9 mouse cellular contexts compared by ENCODE assay signal in genomic region chr16:25041855-25042529, GRCm38 (mm10).
DNase-seq lines count a peak whose midpoint lies in the region; ATAC-seq and TF ChIP-seq lines count a peak whose summit lies in the region.
"Had no signal": no experiment of that assay in that cellular context is flagged by ENCODE, and none has a peak within 500 bp of the region (broad histone marks: within the 10 kb centered on the region; RNA-seq: fewer than 3 reads in every experiment).

No protein-coding gene starts in this region.

- TF ChIP-seq EP300 in lung, postnatal 0 days (IDR thresholded peaks at IDR 0.05): no peak
- TF ChIP-seq EP300 in liver, postnatal 0 days (IDR thresholded peaks at IDR 0.05; ENCODE audit: low read depth): no peak

- peak; percentile 83 for ATAC-seq in kidney, embryonic 16.5 days (ENCODE audit: low FRiP score, low TSS enrichment)
- ATAC-seq in embryonic facial prominence, embryonic 14.5 days (ENCODE audit: low read depth): peak; percentile 53
- peak; percentile 63 for ATAC-seq in lung, postnatal 0 days
- ATAC-seq in liver, postnatal 0 days: no peak

- no peaks in the 10 kb centered on the region for H3K36me3 ChIP-seq in kidney, embryonic 16.5 days (ENCODE audit: insufficient read depth, low read length)
- no peaks in the 10 kb centered on the region for H3K36me3 ChIP-seq in embryonic facial prominence, embryonic 14.5 days (ENCODE audit: control insufficient read depth, insufficient read depth, low read length)
- H3K36me3 ChIP-seq in lung, postnatal 0 days (ENCODE audit: insufficient read depth, low read length): no peaks in the 10 kb centered on the region
- H3K36me3 ChIP-seq in liver, postnatal 0 days (replicated peaks; ENCODE audit: insufficient read depth, low read length): no peaks in the 10 kb centered on the region
- H3K36me3 ChIP-seq: hindbrain, embryonic 12.5 days had no signal

- H3K9me3 ChIP-seq in kidney, embryonic 16.5 days (ENCODE audit: low read length): no peaks in the 10 kb centered on the region
- no peaks in the 10 kb centered on the region for H3K9me3 ChIP-seq in embryonic facial prominence, embryonic 14.5 days (ENCODE audit: control insufficient read depth, low read length)
- no peaks in the 10 kb centered on the region for H3K9me3 ChIP-seq in lung, postnatal 0 days (ENCODE audit: low read length)
- H3K9me3 ChIP-seq in liver, postnatal 0 days (ENCODE audit: low read length): no peaks in the 10 kb centered on the region
- H3K9me3 ChIP-seq: hindbrain, embryonic 12.5 days had no signal

- WGBS in kidney, embryonic 16.5 days: 20% methylated on average over 5 of the region's 5 CpGs
- 38% methylated on average over 5 of the region's 5 CpGs for WGBS in embryonic facial prominence, embryonic 14.5 days
- WGBS in lung, postnatal 0 days: 48% methylated on average over 5 of the region's 5 CpGs
- 68% methylated on average over 5 of the region's 5 CpGs for WGBS in liver, postnatal 0 days (ENCODE audit: insufficient replicate concordance)

- no peaks in the 10 kb centered on the region for H3K27me3 ChIP-seq in kidney, embryonic 16.5 days (ENCODE audit: insufficient read depth, low read length)
- no peaks in the 10 kb centered on the region for H3K27me3 ChIP-seq in embryonic facial prominence, embryonic 14.5 days (replicated peaks; ENCODE audit: control insufficient read depth, insufficient read depth, low read length)
- H3K27me3 ChIP-seq in lung, postnatal 0 days (replicated peaks; ENCODE audit: insufficient read depth, low read length): no peaks in the 10 kb centered on the region
- no peaks in the 10 kb centered on the region for H3K27me3 ChIP-seq in liver, postnatal 0 days (ENCODE audit: insufficient read depth, low read length)
- H3K27me3 ChIP-seq: hindbrain, embryonic 12.5 days had no signal

- peaks cover 23% of the 10 kb centered on the region for H3K4me1 ChIP-seq in kidney, embryonic 16.5 days (ENCODE audit: insufficient read depth, low read length)
- peaks cover 27% of the 10 kb centered on the region for H3K4me1 ChIP-seq in embryonic facial prominence, embryonic 14.5 days (ENCODE audit: control insufficient read depth, insufficient read depth, low read length)
- H3K4me1 ChIP-seq in lung, postnatal 0 days (ENCODE audit: insufficient read depth, low read depth, low read length): 0 out of 2 replicates have a peak, but pooled peaks cover 15% of the 10 kb centered on the region
- H3K4me1 ChIP-seq in liver, postnatal 0 days (ENCODE audit: insufficient read depth): peaks cover 2% of the 10 kb centered on the region; the same call in 1 of the 2 replicates
- H3K4me1 ChIP-seq: hindbrain, embryonic 12.5 days had no signal

- no peak for TF ChIP-seq CTCF in lung, postnatal 0 days (IDR thresholded peaks at IDR 0.05)
- no peak for TF ChIP-seq CTCF in liver, postnatal 0 days (IDR thresholded peaks at IDR 0.05; ENCODE audit: low read depth)

- H3K9ac ChIP-seq in kidney, embryonic 16.5 days (replicated peaks; ENCODE audit: low read length): peak overlapping the region; percentile 36
- H3K9ac ChIP-seq in embryonic facial prominence, embryonic 14.5 days (ENCODE audit: low read depth, low read length): no peak overlapping the region
- H3K9ac ChIP-seq in lung, postnatal 0 days (replicated peaks; ENCODE audit: low read depth): no peak overlapping the region
- no peak overlapping the region for H3K9ac ChIP-seq in liver, postnatal 0 days (replicated peaks)
- H3K9ac ChIP-seq: hindbrain, embryonic 12.5 days had no signal

- H3K27ac ChIP-seq in kidney, embryonic 16.5 days (ENCODE audit: low read length): peak overlapping the region; percentile 83
- peak overlapping the region; percentile 78 for H3K27ac ChIP-seq in embryonic facial prominence, embryonic 14.5 days (replicated peaks; ENCODE audit: low read depth, low read length)
- H3K27ac ChIP-seq in lung, postnatal 0 days (ENCODE audit: low read length): 0 out of 2 replicates have a peak overlapping the region, but pooled peaks have one; percentile 38
- H3K27ac ChIP-seq in liver, postnatal 0 days (ENCODE audit: low read depth): no peak overlapping the region
- H3K27ac ChIP-seq: hindbrain, embryonic 12.5 days had no signal

- peak overlapping the region; percentile 8 for H3K4me2 ChIP-seq in kidney, embryonic 16.5 days (replicated peaks; ENCODE audit: low read depth, low read length)
- 0 out of 2 replicates have a peak overlapping the region, but pooled peaks have one; percentile 1 for H3K4me2 ChIP-seq in embryonic facial prominence, embryonic 14.5 days (ENCODE audit: low read depth, low read length)
- no peak overlapping the region for H3K4me2 ChIP-seq in lung, postnatal 0 days (replicated peaks; ENCODE audit: low read depth, low read length)
- no peak overlapping the region for H3K4me2 ChIP-seq in liver, postnatal 0 days (ENCODE audit: low read depth, low read length)
- H3K4me2 ChIP-seq: hindbrain, embryonic 12.5 days had no signal

- H3K4me3 ChIP-seq in kidney, embryonic 16.5 days (ENCODE audit: low read length): no peak overlapping the region
- no peak overlapping the region for H3K4me3 ChIP-seq in embryonic facial prominence, embryonic 14.5 days (ENCODE audit: low read depth, low read length)
- no peak overlapping the region for H3K4me3 ChIP-seq in lung, postnatal 0 days (ENCODE audit: low read depth, low read length)
- no peak overlapping the region for H3K4me3 ChIP-seq in liver, postnatal 0 days (ENCODE audit: low read depth, low read length)
- H3K4me3 ChIP-seq: hindbrain, embryonic 12.5 days had no signal

- no peak for DNase-seq in kidney, adult 9 months
- peak; percentile 81 for DNase-seq in Muller cell, postnatal 12 days (ENCODE audit: inconsistent ontology term)
- peak; percentile 76 for DNase-seq in embryonic facial prominence, embryonic 14.5 days (ENCODE audit: low spot score)
- DNase-seq in lung, postnatal 0 days (ENCODE audit: low spot score): peak; percentile 76
- no peak for DNase-seq in spleen, postnatal 4 days (ENCODE audit: low spot score in 2 of 2)
- DNase-seq in spleen, postnatal 10 days (ENCODE audit: low spot score in 2 of 2): no peak
- DNase-seq in liver, postnatal 0 days: no peak

Comparison
In these comparisons a context has a peak if more than half of its experiments do, and no peak if none do; other contexts are left out.
1. H3K4me2 ChIP-seq: peak in kidney, embryonic 16.5 days (single experiment) and embryonic facial prominence, embryonic 14.5 days (single experiment); none in lung, postnatal 0 days (single experiment) and liver, postnatal 0 days (single experiment).
2. DNase-seq: peak in Muller cell, postnatal 12 days (single experiment), embryonic facial prominence, embryonic 14.5 days (single experiment) and lung, postnatal 0 days (single experiment); none in kidney, adult 9 months (single experiment), spleen, postnatal 4 days (0 of 2), spleen, postnatal 10 days (0 of 2) and liver, postnatal 0 days (single experiment).